Mouse (Mus musculus): ENCODE results near the gene Galnt17. TPM values are rescaled to one million over a fixed set of nuclear protein-coding genes. Genes with fewer than 3 reads are reported as not detected.

Gene Galnt17
- polyA plus RNA-seq, 1 experiment from 2014 or later: 2.0 TPM

GRCm38 (mm10) chr5:131142606-131143005, 165.7 kb downstream of the Galnt17 start:
- no peak for ATAC-seq (ENCODE audit: low FRiP score)
- 56% methylated on average over 4 of the region's 4 CpGs for WGBS

GRCm38 (mm10) chr5:131134809-131135208, 173.5 kb downstream of the Galnt17 start:
- Histone ChIP-seq H3K9me3 (ENCODE audit: control insufficient read depth, low read length) (no peaks in the 10 kb centered on the region), H3K27me3 (ENCODE audit: control insufficient read depth, insufficient read depth, low read length) (no peaks in the 10 kb centered on the region), H3K4me1 (replicated peaks; ENCODE audit: control insufficient read depth, insufficient read depth, low read length) (no peaks in the 10 kb centered on the region), H3K4me3 (ENCODE audit: low read depth, low read length) (no peak overlapping the region), H3K27ac (ENCODE audit: low read depth, low read length) (no peak overlapping the region), H3K9ac (ENCODE audit: low read depth, low read length) (no peak overlapping the region), H3K36me3 (ENCODE audit: control insufficient read depth, insufficient read depth, low read length) (no peaks in the 10 kb centered on the region), H3K4me2 (replicated peaks; ENCODE audit: low read depth, low read length) (no peak overlapping the region)
- ATAC-seq (ENCODE audit: low FRiP score): no peak
- no peak for DNase-seq (ENCODE audit: low spot score)

More at GRCm38 (mm10) chr5:131142606-131143005, 165.7 kb downstream of the Galnt17 start:
- Histone ChIP-seq H3K27ac (ENCODE audit: low read depth, low read length) (no peak overlapping the region), H3K27me3 (ENCODE audit: control insufficient read depth, insufficient read depth, low read length) (no peaks in the 10 kb centered on the region), H3K36me3 (ENCODE audit: control insufficient read depth, insufficient read depth, low read length) (no peaks in the 10 kb centered on the region), H3K4me2 (replicated peaks; ENCODE audit: low read depth, low read length) (no peak overlapping the region), H3K4me1 (replicated peaks; ENCODE audit: control insufficient read depth, insufficient read depth, low read length) (no peaks in the 10 kb centered on the region), H3K4me3 (ENCODE audit: low read depth, low read length) (no peak overlapping the region), H3K9ac (ENCODE audit: low read depth, low read length) (no peak overlapping the region), H3K9me3 (ENCODE audit: control insufficient read depth, low read length) (no peaks in the 10 kb centered on the region)
- no peak for DNase-seq (ENCODE audit: low spot score)

- no peak overlapping the region for H3K4me3 ChIP-seq (ENCODE audit: low read depth, low read length)
- ATAC-seq (ENCODE audit: low FRiP score): no peak
- no peak overlapping the region for H3K27ac ChIP-seq (ENCODE audit: low read depth, low read length)
- WGBS: 82% methylated on average over 8 of the region's 8 CpGs
- H3K4me1 ChIP-seq (replicated peaks; ENCODE audit: control insufficient read depth, insufficient read depth, low read length): no peaks in the 10 kb centered on the region
- H3K27me3 ChIP-seq (ENCODE audit: control insufficient read depth, insufficient read depth, low read length): no peaks in the 10 kb centered on the region
- no peak overlapping the region for H3K9ac ChIP-seq (ENCODE audit: low read depth, low read length)
- H3K9me3 ChIP-seq (ENCODE audit: control insufficient read depth, low read length): no peaks in the 10 kb centered on the region
- no peaks in the 10 kb centered on the region for H3K36me3 ChIP-seq (ENCODE audit: control insufficient read depth, insufficient read depth, low read length)
- no peak overlapping the region for H3K4me2 ChIP-seq (replicated peaks; ENCODE audit: low read depth, low read length)
- no peak for DNase-seq (ENCODE audit: low spot score)
These were observed 187.9 kb downstream of the Galnt17 start for GRCm38 (mm10) chr5:131120296-131120840.

- no peak for ATAC-seq (ENCODE audit: low FRiP score)
- Histone ChIP-seq H3K9me3 (ENCODE audit: control insufficient read depth, low read length) (no peaks in the 10 kb centered on the region), H3K36me3 (ENCODE audit: control insufficient read depth, insufficient read depth, low read length) (no peaks in the 10 kb centered on the region), H3K27me3 (ENCODE audit: control insufficient read depth, insufficient read depth, low read length) (no peaks in the 10 kb centered on the region), H3K4me3 (ENCODE audit: low read depth, low read length) (no peak overlapping the region), H3K4me2 (replicated peaks; ENCODE audit: low read depth, low read length) (no peak overlapping the region), H3K9ac (ENCODE audit: low read depth, low read length) (no peak overlapping the region), H3K4me1 (replicated peaks; ENCODE audit: control insufficient read depth, insufficient read depth, low read length) (no peaks in the 10 kb centered on the region), H3K27ac (ENCODE audit: low read depth, low read length) (no peak overlapping the region)
- no peak for DNase-seq (ENCODE audit: low spot score)
- 82% methylated on average over 4 of the region's 4 CpGs for WGBS
These were observed 188.4 kb downstream of the Galnt17 start for GRCm38 (mm10) chr5:131119896-131120295.

- no peak overlapping the region for H3K27ac ChIP-seq (ENCODE audit: low read depth, low read length)
- no peak overlapping the region for H3K4me2 ChIP-seq (replicated peaks; ENCODE audit: low read depth, low read length)
- no peak overlapping the region for H3K4me3 ChIP-seq (ENCODE audit: low read depth, low read length)
- H3K27me3 ChIP-seq (ENCODE audit: control insufficient read depth, insufficient read depth, low read length): no peaks in the 10 kb centered on the region
- no peak overlapping the region for H3K9ac ChIP-seq (ENCODE audit: low read depth, low read length)
- no peaks in the 10 kb centered on the region for H3K4me1 ChIP-seq (replicated peaks; ENCODE audit: control insufficient read depth, insufficient read depth, low read length)
- H3K9me3 ChIP-seq (ENCODE audit: control insufficient read depth, low read length): no peaks in the 10 kb centered on the region
- ATAC-seq (ENCODE audit: low FRiP score) (no peak), DNase-seq (ENCODE audit: low spot score) (no peak)
- H3K36me3 ChIP-seq (ENCODE audit: control insufficient read depth, insufficient read depth, low read length): no peaks in the 10 kb centered on the region
- WGBS: 92% methylated on average over 5 of the region's 5 CpGs
These were observed 190.8 kb downstream of the Galnt17 start for GRCm38 (mm10) chr5:131117391-131118040.

GRCm38 (mm10) chr5:131113850-131114470, 194.3 kb downstream of the Galnt17 start:
- ATAC-seq (ENCODE audit: low FRiP score): no peak
- Histone ChIP-seq H3K9ac (ENCODE audit: low read depth, low read length) (no peak overlapping the region), H3K4me2 (replicated peaks; ENCODE audit: low read depth, low read length) (no peak overlapping the region), H3K27ac (ENCODE audit: low read depth, low read length) (no peak overlapping the region), H3K36me3 (ENCODE audit: control insufficient read depth, insufficient read depth, low read length) (no peaks in the 10 kb centered on the region), H3K9me3 (ENCODE audit: control insufficient read depth, low read length) (no peaks in the 10 kb centered on the region), H3K4me1 (replicated peaks; ENCODE audit: control insufficient read depth, insufficient read depth, low read length) (no peaks in the 10 kb centered on the region), H3K27me3 (ENCODE audit: control insufficient read depth, insufficient read depth, low read length) (no peaks in the 10 kb centered on the region), H3K4me3 (ENCODE audit: low read depth, low read length) (no peak overlapping the region)
- peak; percentile 26 for DNase-seq (ENCODE audit: low spot score)
- 37% methylated on average over 5 of the region's 5 CpGs for WGBS

- DNase-seq (ENCODE audit: low spot score) (no peak), ATAC-seq (ENCODE audit: low FRiP score) (no peak)
- Histone ChIP-seq H3K4me2 (replicated peaks; ENCODE audit: low read depth, low read length) (no peak overlapping the region), H3K27me3 (ENCODE audit: control insufficient read depth, insufficient read depth, low read length) (no peaks in the 10 kb centered on the region), H3K9ac (ENCODE audit: low read depth, low read length) (no peak overlapping the region), H3K4me1 (replicated peaks; ENCODE audit: control insufficient read depth, insufficient read depth, low read length) (no peaks in the 10 kb centered on the region), H3K9me3 (ENCODE audit: control insufficient read depth, low read length) (0 out of 2 replicates have a peak, but pooled peaks cover 4% of the 10 kb centered on the region), H3K27ac (ENCODE audit: low read depth, low read length) (no peak overlapping the region), H3K36me3 (ENCODE audit: control insufficient read depth, insufficient read depth, low read length) (no peaks in the 10 kb centered on the region), H3K4me3 (ENCODE audit: low read depth, low read length) (no peak overlapping the region)
- 85% methylated on average over 1 of the region's 1 CpGs for WGBS
These were observed 201.1 kb downstream of the Galnt17 start for GRCm38 (mm10) chr5:131107188-131107587.

GRCm38 (mm10) chr5:131096824-131097223, 211.5 kb downstream of the Galnt17 start:
- H3K9me3 ChIP-seq (ENCODE audit: control insufficient read depth, low read length): no peaks in the 10 kb centered on the region
- no peaks in the 10 kb centered on the region; the same call in 1 of the 2 replicates for H3K4me1 ChIP-seq (replicated peaks; ENCODE audit: control insufficient read depth, insufficient read depth, low read length)
- no peak overlapping the region for H3K27ac ChIP-seq (ENCODE audit: low read depth, low read length)
- no peak for DNase-seq (ENCODE audit: low spot score)
- no peaks in the 10 kb centered on the region for H3K36me3 ChIP-seq (ENCODE audit: control insufficient read depth, insufficient read depth, low read length)
- no peak overlapping the region for H3K9ac ChIP-seq (ENCODE audit: low read depth, low read length)
- no peaks in the 10 kb centered on the region for H3K27me3 ChIP-seq (ENCODE audit: control insufficient read depth, insufficient read depth, low read length)
- no peak overlapping the region for H3K4me3 ChIP-seq (ENCODE audit: low read depth, low read length)
- no peak for ATAC-seq (ENCODE audit: low FRiP score)
- no peak overlapping the region for H3K4me2 ChIP-seq (replicated peaks; ENCODE audit: low read depth, low read length)
- 93% methylated on average over 4 of the region's 4 CpGs for WGBS

- no peak overlapping the region for H3K4me3 ChIP-seq (ENCODE audit: low read depth, low read length)
- DNase-seq (ENCODE audit: low spot score) (no peak), ATAC-seq (ENCODE audit: low FRiP score) (no peak)
- no peak overlapping the region for H3K9ac ChIP-seq (ENCODE audit: low read depth, low read length)
- H3K9me3 ChIP-seq (ENCODE audit: control insufficient read depth, low read length): no peaks in the 10 kb centered on the region
- no peaks in the 10 kb centered on the region for H3K36me3 ChIP-seq (ENCODE audit: control insufficient read depth, insufficient read depth, low read length)
- no peaks in the 10 kb centered on the region; the same call in 1 of the 2 replicates for H3K4me1 ChIP-seq (replicated peaks; ENCODE audit: control insufficient read depth, insufficient read depth, low read length)
- no peak overlapping the region for H3K4me2 ChIP-seq (replicated peaks; ENCODE audit: low read depth, low read length)
- WGBS: 92% methylated on average over 1 of the region's 1 CpGs
- H3K27ac ChIP-seq (ENCODE audit: low read depth, low read length): no peak overlapping the region
- H3K27me3 ChIP-seq (ENCODE audit: control insufficient read depth, insufficient read depth, low read length): no peaks in the 10 kb centered on the region
These were observed 212.7 kb downstream of the Galnt17 start for GRCm38 (mm10) chr5:131095635-131096034.
